Mouse (Mus musculus) thymus, postnatal 14 days (tissue): ENCODE data around the gene Gm4981.
"Not testable (repeated sequence)": the region's sequence is repeated elsewhere in the genome, so short reads cannot be mapped to it uniquely, and the experiment has no call there.

Experiments used
- DNase-seq: peaks from one replicate; pipeline ENCODE4 v3.0.0; 2021

Gm4981 gene

DNA sequence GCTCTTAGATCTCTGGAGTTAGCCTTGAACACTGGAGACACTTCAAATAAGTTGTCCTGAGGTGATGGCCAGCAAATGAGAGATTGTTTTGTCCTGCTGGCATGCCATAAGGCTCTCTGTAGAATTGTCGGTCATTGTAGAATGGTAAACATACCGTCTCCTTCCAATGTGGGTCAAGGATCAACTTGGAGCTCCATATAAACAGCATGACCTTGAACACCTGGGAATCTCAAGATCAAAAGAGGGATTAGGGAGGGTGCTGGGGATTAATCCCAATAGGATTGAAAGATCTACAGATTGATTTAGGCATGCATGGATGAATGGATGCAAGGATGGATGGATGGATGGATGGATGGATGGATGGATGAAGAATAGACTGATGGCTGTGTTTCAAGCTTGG, 14.9 kb downstream of the Gm4981 start:
- not testable (repeated sequence) for DNase-seq

DNA sequence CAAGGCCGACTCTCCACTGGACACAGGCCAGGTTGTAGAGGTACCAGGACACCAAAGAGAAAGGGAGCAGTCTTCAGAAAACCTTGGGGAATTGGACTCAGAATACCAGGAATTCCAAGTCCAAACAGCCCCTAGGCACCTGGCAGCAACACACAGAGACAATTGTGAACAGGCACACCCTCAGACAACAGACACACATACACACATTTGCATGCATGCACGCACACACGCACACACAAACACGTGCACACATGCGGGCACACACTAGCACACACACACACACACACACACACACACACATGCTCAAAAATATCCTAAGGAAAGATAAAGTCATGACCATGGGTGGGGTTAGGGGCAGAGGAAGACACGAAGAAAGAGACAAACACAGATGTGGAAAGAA, 15.8 kb downstream of the Gm4981 start:
- DNase-seq = no peak

DNA sequence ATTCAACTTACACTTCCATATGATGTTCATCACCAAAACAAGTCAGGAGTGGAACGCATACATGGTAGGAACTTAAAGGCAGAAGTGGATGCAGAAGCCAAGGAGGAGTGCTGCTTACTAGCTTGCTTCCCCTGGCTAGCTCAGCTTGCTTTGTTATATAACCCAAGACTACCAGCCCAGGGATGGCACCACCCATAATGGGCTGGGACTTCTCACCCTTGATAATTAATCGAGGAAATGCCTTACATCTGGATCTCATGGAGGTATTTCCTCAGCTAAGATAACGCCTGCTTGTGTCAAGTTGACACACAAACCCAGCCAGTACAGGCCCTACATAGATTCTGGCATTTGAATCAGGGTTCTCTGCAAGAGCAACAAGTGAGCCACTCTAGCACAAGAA, 19.1 kb downstream of the Gm4981 start:
- no peak for DNase-seq

DNA sequence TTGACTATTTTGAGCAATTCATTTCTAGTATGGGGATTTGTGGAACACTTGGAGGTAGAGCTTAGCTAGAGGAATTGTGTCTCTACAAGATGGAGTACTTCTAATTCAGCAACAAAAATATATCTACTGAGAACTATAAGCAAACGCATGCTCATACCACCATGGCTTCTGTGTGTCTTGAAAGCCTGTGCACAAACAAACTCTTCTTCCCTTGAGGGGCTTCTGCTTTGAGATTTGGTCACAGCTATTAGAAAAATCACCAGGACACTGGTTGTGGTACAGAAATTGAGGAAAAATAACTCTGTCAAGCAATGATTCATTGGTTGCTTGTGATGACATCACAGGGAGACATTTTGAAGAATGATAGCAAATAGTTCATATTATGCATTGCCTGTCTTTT, 21.1 kb downstream of the Gm4981 start:
- no peak for DNase-seq

GRCm38 (mm10) chr10:58214934-58215333, 21.6 kb downstream of the Gm4981 start:
- no peak for DNase-seq

GRCm38 (mm10) chr10:58214497-58214896, 22.0 kb downstream of the Gm4981 start:
- no peak for DNase-seq

GRCm38 (mm10) chr10:58212230-58212629, 24.3 kb downstream of the Gm4981 start:
- no peak for DNase-seq

DNA sequence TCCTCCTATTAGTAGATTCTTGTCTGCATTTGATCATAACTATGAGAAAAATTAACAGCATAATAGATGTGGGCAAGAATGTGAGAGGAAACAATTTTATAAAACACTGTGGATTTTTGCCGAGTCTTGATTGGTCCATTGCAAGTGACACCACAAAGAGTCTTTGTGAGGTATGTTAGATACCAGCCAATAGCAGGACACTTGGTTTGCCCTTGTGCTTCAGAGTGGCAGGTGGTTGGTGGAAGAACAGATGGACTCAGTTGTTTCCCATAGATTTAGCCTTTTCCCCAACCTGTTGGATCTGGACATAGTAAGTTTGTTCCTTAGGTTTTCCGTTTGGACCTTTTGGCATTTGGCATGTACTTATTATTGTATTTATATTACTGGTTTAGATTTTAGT, 25.3 kb downstream of the Gm4981 start:
- DNase-seq = no peak

DNA sequence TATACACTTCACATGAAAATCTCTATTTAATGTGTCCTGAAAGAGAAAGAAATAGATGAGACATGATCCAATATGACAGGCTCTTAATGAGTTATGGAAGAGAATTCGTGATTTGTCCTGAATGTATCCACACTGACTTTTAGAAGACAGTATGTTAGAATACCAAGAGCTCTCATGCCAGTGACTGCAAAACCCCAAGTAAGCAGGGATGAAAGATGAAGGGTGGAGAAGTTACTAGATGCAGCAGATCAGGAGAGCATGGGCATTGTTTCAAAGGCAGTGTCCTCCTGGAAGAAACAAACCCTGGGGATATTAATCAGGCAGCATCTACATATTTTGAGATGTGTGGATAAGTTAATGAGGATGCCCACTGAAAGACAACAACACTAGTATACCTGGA, 26.0 kb downstream of the Gm4981 start:
- no peak for DNase-seq

DNA sequence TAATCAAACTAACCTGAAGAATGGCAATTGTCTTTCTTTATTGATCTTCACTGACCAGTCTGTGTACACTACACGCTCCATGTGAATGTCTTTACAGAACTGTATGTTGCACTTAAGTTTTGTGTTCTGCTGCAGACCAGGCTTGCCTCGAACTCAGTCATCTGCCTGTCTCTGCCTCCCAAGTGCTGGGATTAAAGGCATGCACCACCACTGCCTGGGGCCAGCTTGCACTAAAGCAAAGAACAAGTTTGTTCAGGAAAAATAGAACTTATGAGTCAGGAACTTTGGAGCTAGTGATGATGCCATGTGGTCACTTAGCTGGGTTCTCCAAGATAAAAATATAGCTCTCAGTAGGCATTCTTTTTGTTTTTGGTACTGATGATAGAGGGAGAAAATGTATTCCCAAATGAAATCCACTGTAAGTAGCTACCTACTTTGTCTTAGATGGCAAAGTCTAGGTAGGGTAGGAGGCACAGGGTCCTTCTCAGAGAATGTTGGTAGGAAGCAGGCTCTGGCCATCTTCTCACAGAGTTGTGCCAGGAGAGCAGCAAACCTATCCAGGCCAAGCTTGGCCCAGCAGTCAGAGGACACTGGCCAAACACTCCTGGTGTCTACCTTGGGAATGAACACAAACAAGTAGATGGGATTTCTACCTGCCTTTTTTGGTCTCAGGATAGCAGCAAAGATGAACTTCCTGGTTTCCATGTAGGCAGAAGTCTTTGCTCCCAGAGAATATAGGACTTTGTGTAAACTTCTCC, 26.6 kb downstream of the Gm4981 start:
- DNase-seq = no peak

- no peak for DNase-seq
Observed at GRCm38 (mm10) chr10:58206639-58207404, 29.7 kb downstream of the Gm4981 start.

GRCm38 (mm10) chr10:58205986-58206385, 30.5 kb downstream of the Gm4981 start:
- DNase-seq = no peak
